Mouse (Mus musculus): Measurements from ENCODE around the gene Nt5c3b.

Gene Nt5c3b

GRCm38 (mm10) chr11:100441797-100442196 is at the start of gene Nt5c3b, which contains the start of gene Klhl10:
TSS of gene Nt5c3b (minus strand) at chr11:100441808.
TSS of gene Klhl10 (plus strand) at chr11:100441917.
- in situ Hi-C loops (cut with MboI; ENCODE audit: unreplicated experiment in 2 of 2), result no loop called here

GRCm38 (mm10) chr11:100490951-100491350 is 49.3 kb upstream of the Nt5c3b start:
- in situ Hi-C loops (cut with MboI; ENCODE audit: unreplicated experiment in 2 of 2), result loop anchor here in 1 of 2 experiments (10.0 kb wide), 1 partner anchor 464 kb away; no protein-coding TSS in a partner anchor

GRCm38 (mm10) chr11:100485801-100486538 is 44.4 kb upstream of the Nt5c3b start:
- in situ Hi-C loops (cut with MboI; ENCODE audit: unreplicated experiment in 2 of 2), result loop anchor here in 1 of 2 experiments (10.0 kb wide), 1 partner anchor 79 kb away; no protein-coding TSS in a partner anchor

GRCm38 (mm10) chr11:100484461-100484860 is 42.9 kb upstream of the Nt5c3b start:
- in situ Hi-C loops (cut with MboI; ENCODE audit: unreplicated experiment in 2 of 2), result loop anchor here (5.0 to 10.0 kb wide), 3 partner anchors 80 to 213 kb away; no protein-coding TSS in a partner anchor

- in situ Hi-C loops (cut with MboI; ENCODE audit: unreplicated experiment in 2 of 2), result no loop called here
These were observed 37.5 kb upstream of the Nt5c3b start for GRCm38 (mm10) chr11:100479152-100479551.

GRCm38 (mm10) chr11:100476281-100476680 is 34.7 kb upstream of the Nt5c3b start:
- in situ Hi-C loops (cut with MboI; ENCODE audit: unreplicated experiment in 2 of 2), result no loop called here

- in situ Hi-C loops (cut with MboI; ENCODE audit: unreplicated experiment in 2 of 2), result no loop called here
These were observed 31.3 kb upstream of the Nt5c3b start for GRCm38 (mm10) chr11:100472935-100473295.

GRCm38 (mm10) chr11:100472197-100472934 is 30.8 kb upstream of the Nt5c3b start, which contains the start of gene Klhl11:
TSS of gene Klhl11 (minus strand) at chr11:100472741.
- in situ Hi-C loops (cut with MboI; ENCODE audit: unreplicated experiment in 2 of 2), result no loop called here

GRCm38 (mm10) chr11:100471352-100472196 is 30.0 kb upstream of the Nt5c3b start:
- in situ Hi-C loops (cut with MboI; ENCODE audit: unreplicated experiment in 2 of 2), result no loop called here

GRCm38 (mm10) chr11:100465833-100466232 is 24.2 kb upstream of the Nt5c3b start:
- in situ Hi-C loops (cut with MboI; ENCODE audit: unreplicated experiment in 2 of 2), result no loop called here

- in situ Hi-C loops (cut with MboI; ENCODE audit: unreplicated experiment in 2 of 2), result no loop called here
These were observed 23.7 kb upstream of the Nt5c3b start for GRCm38 (mm10) chr11:100465229-100465792.

- in situ Hi-C loops (cut with MboI; ENCODE audit: unreplicated experiment in 2 of 2), result no loop called here
These were observed 21.1 kb upstream of the Nt5c3b start for GRCm38 (mm10) chr11:100462699-100463098.

GRCm38 (mm10) chr11:100457711-100458110 is 16.1 kb upstream of the Nt5c3b start:
- in situ Hi-C loops (cut with MboI; ENCODE audit: unreplicated experiment in 2 of 2), result no loop called here

GRCm38 (mm10) chr11:100457247-100457646 is 15.6 kb upstream of the Nt5c3b start:
- in situ Hi-C loops (cut with MboI; ENCODE audit: unreplicated experiment in 2 of 2), result no loop called here

GRCm38 (mm10) chr11:100442625-100443024 is 1.0 kb upstream of the Nt5c3b start:
- in situ Hi-C loops (cut with MboI; ENCODE audit: unreplicated experiment in 2 of 2), result no loop called here

GRCm38 (mm10) chr11:100440691-100441522 is 701 bp downstream of the Nt5c3b start:
- in situ Hi-C loops (cut with MboI; ENCODE audit: unreplicated experiment in 2 of 2), result no loop called here

GRCm38 (mm10) chr11:100437901-100438300 is 3.7 kb downstream of the Nt5c3b start:
- in situ Hi-C loops (cut with MboI; ENCODE audit: unreplicated experiment in 2 of 2), result no loop called here

- in situ Hi-C loops (cut with MboI; ENCODE audit: unreplicated experiment in 2 of 2), result no loop called here
These were observed 5.8 kb downstream of the Nt5c3b start for GRCm38 (mm10) chr11:100435678-100436246.

- in situ Hi-C loops (cut with MboI; ENCODE audit: unreplicated experiment in 2 of 2), result no loop called here
These were observed 9.6 kb downstream of the Nt5c3b start for GRCm38 (mm10) chr11:100432002-100432401.
